Mouse (Mus musculus) small intestine, adult 10 weeks (tissue): Measurements from ENCODE around the gene Cfap299. TPM values are rescaled to one million over a fixed set of nuclear protein-coding genes. Genes with fewer than 3 reads are reported as not detected.

ENCODE experiments used
- polyA plus RNA-seq: library from polyadenylated mRNA; stranded (reverse); fragments of 350-450 nt; fragmentation: Illumina TruSeq; extraction: RNeasy Lipid Tissue Mini Kit (QIAGEN cat#74804); gene quantifications from one replicate; pipeline ENCODE4 v1.2.3, GENCODE M21; 2014; ENCODE audit warnings: low replicate concordance

Gene Cfap299
- not detected for polyA plus RNA-seq

GRCm38 (mm10) chr5:98328848-98329624, at the start of gene Cfap299:
TSS of gene Cfap299 (plus strand) at chr5:98329304.

GRCm38 (mm10) chr5:98552395-98552794, 223.3 kb downstream of the Cfap299 start, which contains the start of gene Gm11111:
TSS of gene Gm11111 (plus strand) at chr5:98552695.

Other genes with a start within 250 kb of the Cfap299 start
- gene Prdm8, start 162.1 kb upstream of the Cfap299 start, polyA plus RNA-seq = not detected
- not detected for gene Fgf5, start 75.1 kb upstream of the Cfap299 start, polyA plus RNA-seq
- not detected for gene Gm11111, start 223.4 kb downstream of the Cfap299 start, polyA plus RNA-seq